Mouse (Mus musculus): ENCODE measurements at regions not wholly inside any gene's neighbourhood (a gene's known extent, or its start where the extent isn't known, plus 50 kb on each side); places are given as distances from the start of the nearest gene placed in this dataset.

- DNase-seq (ENCODE audit: extremely low read depth, insufficient read length, low spot score), result no peak
These were observed 74.7 kb upstream of the Kcnk2 start for GRCm38 (mm10) chr1:189476796-189477195.

GRCm38 (mm10) chr1:189473071-189473470 lies 71.0 kb upstream of the Kcnk2 start:
- DNase-seq (ENCODE audit: extremely low read depth, insufficient read length, low spot score), result no peak

- no peak for DNase-seq (ENCODE audit: extremely low read depth, insufficient read length, low spot score)
These were observed 56.3 kb upstream of the Kcnk2 start for GRCm38 (mm10) chr1:189458421-189458820.

Measured in 3134 (cell line).